Mouse (Mus musculus) embryo, embryonic 9.5 days (tissue): Measurements from ENCODE around the gene Dlst.
"Not testable (repeated sequence)": the region's sequence is repeated elsewhere in the genome, so short reads cannot be mapped to it uniquely, and the experiment has no call there.

Source experiments
- DNase-seq: peaks from one replicate; pipeline ENCODE4 v3.0.0-alpha.2; 2017; ENCODE audit errors: extremely low spot score

The Dlst gene

DNA sequence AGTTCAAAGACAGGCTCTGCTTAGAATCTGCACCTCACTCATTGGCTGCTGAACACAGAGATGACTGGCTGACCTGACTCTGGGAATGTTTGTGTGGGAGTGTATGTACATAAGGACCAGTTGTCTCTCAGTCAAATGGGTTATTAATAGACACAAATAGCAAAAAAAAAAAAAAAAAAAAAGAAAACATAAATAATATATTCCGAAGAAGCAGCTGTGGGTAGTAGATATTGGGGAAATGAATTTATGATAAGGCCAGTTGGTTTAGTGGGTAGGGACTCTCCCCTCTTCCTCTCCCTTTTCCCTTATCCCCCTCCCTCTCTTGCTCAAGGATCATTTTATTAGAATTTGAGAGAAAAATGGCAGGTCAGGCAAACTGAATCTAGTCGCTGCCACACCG is 3.3 kb downstream of the Dlst start:
- no peak for DNase-seq

DNA sequence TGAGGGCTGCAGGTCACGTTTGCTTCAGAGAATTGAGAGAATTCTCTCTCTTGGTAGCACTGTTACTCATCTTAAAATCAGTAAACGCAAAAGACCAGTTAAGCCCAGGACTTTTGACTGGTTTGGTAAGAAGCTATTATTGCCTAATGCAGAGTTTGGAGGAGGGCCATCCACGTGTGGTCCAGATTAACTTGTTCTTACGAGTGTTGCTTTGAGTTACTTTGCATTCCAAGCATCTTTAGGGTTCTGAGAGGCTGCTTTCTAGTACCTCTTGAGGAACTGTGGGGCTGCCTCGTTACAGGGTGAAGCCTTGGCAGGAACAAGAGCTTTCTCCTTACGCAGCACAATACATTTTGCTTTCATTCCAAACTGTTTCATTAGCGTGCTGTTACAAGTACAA is 5.0 kb downstream of the Dlst start:
- no peak for DNase-seq

DNA sequence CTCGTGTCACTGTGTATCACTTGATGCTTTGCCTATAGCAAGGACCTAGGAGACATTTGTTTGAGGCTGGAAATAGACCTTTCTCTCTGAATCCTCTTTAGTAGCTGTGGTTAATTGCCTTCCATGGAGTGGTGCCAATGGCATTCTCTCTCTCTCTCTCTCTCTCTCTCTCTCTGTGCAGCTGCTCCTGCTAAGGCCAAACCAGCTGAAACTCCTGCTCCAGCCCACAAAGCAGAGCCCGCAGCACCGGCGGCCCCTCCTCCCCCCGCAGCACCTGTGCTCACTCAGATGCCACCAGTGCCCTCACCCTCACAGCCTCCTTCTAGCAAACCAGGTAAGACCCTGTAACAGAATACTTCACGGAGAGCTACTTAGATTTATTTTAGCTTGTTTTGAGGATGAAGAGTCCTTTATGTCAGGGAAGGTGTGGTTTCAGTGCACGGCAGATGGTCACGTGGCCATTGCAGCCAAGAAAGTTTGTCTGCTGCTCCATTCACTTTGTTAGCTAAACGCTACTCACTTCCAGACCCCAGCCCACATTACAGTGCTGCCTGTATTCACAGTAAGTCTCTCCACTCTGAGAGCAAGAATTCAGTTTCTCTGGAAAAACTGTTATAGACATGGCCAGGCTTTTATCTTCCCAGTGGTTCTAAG is 11.3 kb downstream of the Dlst start:
- DNase-seq = no peak

DNA sequence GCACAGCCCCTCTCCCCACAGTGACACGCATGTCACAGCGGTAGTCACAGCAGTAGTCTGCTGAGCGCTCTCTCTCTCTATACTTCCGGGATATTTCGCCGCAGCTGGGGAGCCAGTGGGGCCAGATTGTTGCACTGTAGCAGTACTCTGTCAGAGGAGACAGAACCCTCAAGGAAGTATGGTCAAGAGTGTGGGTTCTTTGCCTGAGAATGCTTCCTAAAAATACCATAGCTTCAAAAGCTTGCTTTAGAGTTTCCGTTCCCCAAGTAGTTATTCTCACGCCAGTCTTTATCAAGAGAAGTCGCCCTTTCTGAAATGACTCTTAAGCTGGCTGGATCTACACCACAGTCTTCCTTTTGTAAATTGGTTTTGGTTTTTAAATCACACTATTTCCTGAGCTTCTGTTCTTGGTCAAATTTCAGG is 12.5 kb downstream of the Dlst start:
- DNase-seq = no peak

DNA sequence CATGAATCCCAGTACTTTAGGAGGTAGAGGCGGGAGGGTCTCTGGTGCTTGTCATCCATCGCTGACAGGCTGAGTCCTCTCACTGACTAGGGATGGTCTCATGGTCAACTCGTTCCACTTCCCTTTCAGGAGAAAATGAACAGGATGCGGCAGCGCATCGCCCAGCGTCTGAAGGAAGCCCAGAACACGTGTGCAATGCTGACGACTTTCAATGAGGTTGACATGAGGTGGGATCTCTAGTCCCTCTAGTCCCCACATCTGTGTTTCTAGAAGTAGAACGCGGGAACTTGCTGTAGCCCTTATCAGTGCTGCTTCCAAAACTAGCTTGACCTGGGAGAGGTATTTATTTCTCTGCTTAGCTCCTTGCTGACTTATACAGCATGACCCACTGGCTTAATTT is 13.0 kb downstream of the Dlst start:
- no peak for DNase-seq

DNA sequence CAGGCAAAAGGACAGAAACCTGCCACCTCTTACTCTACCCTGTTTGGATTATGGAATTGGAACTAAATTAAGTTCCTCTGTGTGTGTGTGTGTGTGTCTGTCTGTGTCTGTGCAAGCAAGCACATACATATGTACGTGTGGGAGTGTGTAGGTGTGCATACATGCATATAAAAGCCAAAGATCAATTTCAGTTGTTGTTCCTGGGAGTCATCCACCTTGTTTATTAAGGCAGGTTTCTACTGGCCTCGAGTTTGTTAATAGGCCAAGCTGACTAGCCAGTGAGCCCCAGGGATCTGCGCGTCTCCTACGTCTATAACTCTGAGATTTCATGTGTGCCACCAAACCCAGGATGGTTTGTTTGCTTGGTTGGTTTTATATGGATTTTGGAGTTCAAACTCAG is 14.1 kb downstream of the Dlst start:
- no peak for DNase-seq

DNA sequence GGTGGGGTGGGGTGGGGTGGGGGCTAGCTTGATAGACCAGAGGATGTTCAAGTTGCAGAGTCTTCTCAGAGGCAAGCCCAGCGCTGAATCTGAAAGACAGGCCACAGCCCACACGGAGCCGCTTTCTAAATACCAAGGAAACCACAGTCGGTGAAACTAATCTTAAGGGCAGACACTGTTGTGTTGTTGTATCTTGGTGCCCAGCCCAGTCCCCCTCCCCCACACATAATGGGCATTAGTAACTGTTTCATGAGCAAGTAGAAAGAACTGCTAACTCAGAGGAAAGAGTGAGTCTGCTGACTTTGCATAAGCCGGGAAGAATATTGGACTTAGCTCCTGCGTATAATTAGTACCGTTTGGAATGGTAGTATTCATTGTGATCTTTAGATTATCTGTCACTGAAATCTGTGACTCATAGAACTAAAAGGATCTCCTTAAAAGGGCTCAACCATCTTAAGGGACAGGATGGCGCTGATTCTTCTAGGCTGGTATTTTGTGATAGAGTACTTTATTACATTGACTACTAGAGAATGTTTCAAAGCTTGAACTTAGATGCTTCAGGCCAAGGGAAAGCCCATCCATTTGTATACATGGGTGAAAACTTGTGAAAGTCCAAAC is 16.5 kb downstream of the Dlst start:
- DNase-seq = no peak

DNA sequence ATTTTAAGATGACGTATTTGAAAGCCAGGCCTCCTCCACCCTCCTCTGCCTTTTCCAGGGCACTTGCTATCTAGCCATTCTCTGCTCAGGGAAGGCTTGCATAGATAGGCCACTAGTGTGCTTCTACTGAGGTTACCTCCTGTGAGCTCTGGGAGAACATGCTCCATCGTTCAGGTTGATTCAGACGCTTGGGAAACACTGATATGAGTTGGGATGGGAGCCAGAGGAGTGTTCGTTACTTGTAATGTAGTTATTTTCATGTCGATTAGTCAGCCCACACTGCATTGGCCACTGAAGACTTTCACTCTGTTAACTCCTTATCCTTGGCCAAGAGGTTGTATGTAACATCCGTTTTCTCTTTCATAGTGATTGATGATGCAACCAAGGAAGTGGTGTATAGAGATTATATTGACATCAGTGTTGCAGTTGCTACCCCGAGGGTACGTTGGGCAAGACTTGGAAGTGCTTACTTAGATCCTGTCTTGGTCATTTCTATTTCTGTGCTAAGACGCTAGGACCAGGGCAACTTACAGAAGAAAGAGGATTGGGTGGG is 18.9 kb downstream of the Dlst start:
- no peak for DNase-seq

DNA sequence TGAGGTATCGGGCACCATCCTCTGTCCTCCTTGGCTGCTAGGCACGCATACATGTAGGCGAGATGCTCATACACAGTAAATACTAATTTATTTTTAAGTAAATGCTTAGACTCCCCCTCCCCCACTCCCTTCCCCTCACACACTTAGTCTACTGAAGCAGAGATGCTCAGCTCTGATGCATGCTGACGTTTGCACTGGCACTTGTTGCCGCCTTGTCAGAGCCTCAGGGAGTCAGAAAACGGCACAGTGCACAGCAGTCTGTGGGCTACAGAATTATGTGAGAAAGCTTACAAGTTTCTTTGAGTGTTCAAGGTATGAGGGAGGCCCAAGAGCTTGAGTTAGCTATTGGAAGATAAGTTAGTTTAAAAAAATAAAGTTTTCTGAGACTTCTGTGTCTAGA is 20.7 kb downstream of the Dlst start:
- DNase-seq = no peak

DNA sequence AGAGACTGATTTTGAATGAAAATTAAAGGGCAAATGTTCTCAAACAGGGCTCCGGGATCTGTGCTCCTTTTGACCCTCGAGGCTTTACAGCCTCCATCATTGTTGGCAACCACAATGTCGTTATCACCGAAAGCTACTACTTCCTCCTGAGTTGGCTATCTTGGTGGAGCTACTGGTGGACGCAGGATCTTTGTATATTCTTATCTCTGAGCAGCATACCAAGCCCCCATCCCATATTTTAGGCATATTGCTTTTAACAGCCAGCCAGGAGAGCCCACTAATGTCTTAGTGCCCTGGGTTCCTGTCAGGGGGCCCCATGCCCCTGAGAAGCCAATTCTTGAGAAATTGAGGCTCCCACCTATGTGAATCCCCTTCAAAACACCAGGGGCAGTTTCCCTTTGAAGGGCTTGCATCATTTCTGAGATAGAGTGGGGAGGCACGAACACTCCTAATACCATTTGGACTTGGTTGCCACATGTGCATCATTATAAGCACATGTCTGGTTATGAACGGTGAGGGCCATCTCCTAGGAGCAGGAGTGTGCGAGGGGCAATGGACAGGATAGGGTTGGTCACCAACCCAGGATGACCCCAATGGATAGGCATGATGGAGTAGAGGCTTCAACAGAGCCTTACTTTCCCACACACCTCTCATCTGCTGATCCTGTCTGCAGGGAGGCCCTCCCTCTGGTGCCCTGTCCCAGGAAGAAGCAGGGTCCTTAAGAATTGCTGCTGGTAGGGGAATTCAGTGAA is 23.6 kb downstream of the Dlst start:
- DNase-seq = no peak

DNA sequence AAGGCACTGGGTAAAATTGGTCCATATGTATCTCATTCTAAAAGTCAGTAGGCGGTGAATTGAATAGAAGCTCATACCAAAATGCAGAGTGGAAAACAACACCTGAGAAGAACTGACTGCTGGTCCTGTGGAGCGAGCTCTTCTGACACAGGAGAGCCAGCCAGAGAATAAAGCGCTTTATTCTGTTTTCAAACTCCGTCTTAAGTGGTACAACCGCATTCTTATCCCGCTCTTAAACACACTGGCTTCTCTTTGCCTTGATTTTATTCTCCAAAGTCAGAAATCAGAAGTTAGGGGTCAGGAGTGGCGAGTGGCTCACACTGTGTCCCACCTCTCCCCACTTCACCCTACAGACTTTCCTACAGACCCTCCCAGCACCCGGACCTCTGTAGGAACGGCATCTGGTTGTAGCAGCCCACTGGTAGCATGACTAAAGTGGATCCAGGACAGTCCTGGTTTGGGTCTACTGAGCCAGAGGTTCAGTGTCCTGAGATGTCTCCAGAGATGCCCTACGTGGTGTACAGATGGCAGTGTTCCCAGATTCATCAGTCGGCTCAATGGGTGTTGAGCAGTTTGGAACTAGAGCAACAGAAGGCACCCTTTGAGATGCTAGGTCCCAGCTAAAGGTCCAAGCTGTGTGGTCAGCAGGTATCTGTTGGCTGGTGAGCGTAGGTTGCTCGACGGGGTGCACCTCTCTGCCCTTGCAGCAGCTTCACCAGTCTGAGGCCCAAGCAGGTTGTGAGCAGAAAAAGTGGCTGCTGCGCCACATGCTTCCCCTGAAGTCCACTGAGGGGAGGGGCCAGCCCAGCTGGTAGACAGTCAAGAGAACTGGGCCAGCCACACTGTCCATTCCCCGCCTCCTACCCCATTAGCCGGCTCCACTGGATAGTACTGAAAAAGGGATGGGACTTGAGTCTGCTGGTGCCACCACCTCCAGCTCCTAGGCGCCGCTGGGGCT is 25.2 kb downstream of the Dlst start:
- no peak for DNase-seq

DNA sequence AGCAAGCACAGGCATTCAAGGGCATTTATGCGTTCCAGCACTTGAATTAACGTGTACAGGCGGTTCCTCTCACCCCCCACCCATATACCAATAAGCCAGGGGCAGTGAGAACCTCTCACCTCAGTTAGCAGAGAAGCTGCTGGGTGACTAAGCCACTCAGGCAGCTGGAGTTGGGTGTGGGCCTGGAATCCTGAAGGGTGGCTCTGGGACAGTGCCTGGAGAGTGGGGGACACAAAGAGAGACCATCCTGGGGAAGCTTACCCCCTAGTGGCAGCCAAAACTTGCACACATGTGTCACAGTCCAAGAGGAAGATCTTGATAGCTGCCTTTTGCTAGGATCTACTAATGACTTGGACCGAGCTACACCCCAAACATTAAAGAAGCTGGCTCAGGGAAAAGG is 26.0 kb downstream of the Dlst start:
- DNase-seq = no peak

DNA sequence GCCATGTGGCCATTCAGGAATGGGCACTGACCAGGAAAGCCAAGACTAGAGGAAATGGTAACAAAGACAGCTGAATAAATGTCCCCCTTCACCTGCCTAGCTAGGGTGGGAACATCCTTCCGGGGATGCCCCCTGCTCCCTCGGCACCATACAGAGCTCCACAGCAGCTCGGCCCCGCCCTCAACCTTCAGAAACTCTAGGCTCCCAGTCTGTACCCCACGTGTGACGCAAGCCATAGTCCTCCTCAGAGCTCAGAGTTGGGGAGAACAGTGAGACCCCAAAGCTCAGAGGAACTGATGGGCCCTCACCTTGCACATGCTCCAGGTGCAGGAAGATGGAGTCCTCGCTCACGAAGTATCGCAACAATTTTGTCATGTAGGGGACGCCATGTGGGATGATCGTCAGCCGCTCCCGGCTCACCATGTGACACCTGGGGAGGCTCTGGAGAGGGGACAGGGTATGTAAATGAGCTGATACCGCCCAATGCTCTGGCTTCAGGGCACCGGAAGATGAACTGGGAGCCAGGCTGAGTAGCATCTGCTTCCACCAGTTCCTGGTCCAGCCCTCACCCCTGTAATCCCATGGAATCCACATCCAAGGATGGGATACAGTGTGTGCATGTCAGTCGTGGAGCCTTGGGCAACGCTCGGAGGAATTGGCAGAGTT is 29.5 kb downstream of the Dlst start:
- DNase-seq = no peak

DNA sequence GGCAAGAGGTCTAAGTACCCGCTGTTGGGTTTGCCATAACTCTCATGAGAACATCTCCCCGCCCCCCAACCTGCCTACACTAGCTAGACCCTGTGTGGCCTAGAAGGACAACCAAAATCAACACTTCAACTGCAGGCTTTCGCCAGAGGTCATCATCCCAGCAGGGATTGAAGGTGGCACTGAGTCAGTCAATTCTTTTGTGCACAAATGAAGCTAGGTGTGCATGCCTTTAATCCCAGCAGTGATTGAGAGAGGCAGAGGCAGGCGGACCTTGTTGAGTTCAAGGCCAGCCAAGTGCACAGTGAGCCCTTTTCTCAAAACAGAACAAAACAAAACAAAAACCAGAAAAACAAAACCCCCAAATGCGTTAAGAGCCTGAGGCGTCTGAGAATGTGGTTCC is 30.5 kb downstream of the Dlst start:
- no peak for DNase-seq

DNA sequence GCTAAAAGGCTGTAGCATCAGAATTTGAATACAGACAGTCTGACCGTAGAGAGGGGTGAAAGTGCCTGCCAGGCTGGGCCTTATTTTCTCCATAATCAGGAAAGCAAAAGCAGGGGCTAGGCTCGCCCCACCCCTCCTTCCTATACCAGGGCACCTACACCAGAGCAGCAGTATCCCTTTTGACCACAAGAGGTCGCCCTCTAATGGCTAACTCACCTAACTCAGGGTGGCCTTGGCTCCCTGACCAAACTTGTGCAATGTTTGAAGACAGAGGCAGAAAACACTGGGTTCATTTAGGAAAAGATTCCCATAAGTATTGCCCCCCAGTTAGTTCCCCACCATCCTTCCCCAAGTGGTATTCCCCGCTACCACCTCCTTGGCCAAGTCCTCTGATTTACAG is 32.2 kb downstream of the Dlst start:
- peak; percentile 86 for DNase-seq

DNA sequence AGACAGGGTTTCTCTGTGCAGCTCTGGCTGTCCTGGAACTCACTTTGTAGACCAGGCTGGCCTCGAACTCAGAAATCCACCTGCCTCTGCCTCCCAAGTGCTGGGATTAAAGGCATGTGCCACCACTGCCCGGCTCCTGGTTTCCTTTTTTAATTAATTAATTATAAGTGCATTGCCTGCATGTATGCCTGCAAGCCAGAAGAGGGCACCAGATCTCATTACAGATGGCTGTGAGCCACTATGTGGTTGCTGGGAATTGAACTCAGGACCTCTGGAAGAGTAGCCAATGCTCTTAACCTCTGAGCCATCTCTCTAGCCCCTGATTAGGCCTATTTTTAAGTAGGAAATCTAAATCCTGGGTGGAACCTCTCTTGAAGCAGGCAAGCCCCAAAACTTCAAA is 33.6 kb downstream of the Dlst start:
- not testable (repeated sequence) for DNase-seq

DNA sequence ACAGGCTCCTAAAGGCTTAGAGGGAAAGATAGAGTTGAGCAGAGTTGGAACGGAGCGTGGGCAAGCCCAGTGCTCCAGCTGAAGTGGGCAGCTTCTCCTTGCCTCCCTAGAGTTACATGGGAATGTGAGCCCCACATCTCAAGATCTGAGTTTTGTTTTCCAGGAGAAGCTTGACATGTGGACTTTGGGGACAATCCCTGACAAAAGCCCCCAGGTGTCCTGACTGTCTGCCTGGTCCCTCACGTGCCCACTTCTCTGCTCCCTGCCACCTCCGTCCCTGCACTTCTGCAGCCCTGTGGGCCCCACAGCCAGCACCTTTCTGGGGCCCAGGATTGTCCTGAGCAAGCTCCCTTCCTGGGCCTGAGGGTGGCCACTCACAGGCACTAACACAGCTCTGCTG is 34.2 kb downstream of the Dlst start:
- DNase-seq = no peak

DNA sequence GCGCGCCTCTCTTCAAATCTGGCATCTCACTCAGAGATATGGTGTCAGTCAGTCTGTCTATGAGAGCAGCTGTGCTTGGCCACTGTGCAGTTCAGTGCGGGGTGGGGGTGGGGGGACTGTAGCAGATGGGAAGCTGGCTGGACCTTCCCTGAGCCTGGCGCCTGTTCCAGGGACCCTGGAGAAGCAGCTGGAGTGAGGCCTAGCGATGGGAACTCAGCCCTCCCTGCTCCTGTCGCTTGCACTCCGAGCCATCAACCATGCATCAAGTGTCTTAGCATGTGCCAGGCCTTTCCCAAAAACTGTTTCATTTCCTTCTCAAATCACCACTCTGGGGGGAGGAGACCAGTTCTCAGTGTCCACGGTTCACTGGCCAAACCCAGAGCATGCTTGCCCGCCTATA is 35.0 kb downstream of the Dlst start:
- no peak for DNase-seq

DNA sequence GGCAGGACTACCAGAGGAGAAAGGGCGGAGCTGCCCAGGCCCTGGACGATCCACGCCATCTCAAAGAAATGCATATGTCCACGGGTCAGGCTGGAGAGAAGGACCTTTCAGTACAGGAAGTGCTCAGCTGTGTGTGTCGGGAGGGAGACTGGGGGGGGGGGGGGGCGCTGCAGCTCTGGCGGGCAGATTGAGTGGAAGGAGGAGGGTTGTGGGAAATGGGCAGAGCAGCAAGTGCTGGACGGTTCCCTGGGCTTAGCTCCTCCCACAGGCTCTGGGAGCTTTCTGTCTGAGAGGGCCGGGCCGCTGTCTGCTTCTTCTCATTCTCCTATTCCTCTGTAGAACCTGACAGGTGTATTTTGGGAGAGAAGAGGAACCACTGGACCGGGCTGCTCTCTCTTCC is 35.7 kb downstream of the Dlst start:
- no peak for DNase-seq

DNA sequence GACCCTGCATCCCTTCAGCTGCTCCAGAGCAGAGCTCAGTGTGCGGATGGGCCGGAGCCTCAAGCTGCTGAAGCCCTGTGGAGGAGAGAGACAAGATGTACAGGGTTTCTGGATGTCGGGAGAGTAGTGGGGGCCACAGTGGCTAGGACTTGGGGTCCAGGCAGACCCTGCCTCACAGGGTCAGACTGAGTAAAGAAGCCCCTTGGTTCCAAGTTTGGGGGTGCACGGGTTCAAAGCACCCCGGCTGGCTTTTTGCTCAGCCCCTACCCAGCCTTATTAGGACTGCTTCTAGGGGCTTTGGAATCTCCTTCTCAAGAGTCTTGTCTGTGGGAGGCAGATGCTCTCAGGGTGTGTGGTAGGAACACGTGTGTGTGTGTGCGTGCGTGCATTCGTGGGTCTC is 36.2 kb downstream of the Dlst start:
- no peak for DNase-seq

DNA sequence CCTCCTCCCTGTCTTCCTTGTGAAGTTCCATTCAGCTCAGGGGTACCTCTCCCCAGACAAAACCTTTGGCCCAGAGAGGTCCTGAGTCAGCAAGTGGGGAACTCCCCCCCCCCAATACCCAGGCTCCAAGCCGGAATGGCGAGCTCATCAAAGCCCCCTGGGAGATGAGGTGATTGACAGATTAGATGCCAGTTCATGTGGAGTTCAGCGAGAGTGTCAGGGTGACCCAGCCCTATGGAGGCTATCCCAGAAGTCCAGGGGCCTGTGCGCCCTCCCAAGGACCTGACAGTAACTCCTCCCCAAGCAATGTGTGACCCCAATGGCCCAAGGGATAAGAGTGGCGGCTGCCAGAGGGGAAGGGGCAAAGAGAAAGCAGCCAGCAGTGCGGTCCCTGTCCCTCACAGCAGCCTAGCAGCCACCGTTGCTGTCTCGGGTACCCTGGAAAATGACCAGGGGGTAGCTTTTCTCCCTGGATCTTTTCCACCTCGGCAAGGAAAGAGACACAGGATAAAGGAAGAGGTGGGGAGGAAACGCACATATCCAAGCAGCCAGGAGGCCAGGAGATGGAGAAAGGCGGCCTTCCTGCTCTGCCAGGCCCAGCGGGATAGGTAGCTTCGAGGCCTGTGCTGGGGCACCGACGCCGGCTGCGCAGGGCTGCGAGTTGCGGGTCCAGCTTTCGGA is 39.8 kb downstream of the Dlst start:
- no peak for DNase-seq
